Mouse (Mus musculus) MEL (cell line): Measurements from ENCODE around the gene Scaper. TPM values are rescaled to one million over a fixed set of nuclear protein-coding genes. Genes with fewer than 3 reads are reported as not detected.

ENCODE experiments used
- DNase-seq: peaks from one replicate; pipeline ENCODE4 v3.0.0; 2011; ENCODE audit warnings: low read depth, low spot score
- H3K27ac ChIP-seq: 2 replicates; pipeline ENCODE4 v1.5.1; 2012; ENCODE audit warnings: low read depth, mild to moderate bottlenecking, control low read depth, low read length, moderate library complexity; ENCODE audit not compliant: control insufficient read depth
- H3K27me3 ChIP-seq, 2 experiments: fragments of 150-350 bp in 1 of 2; sonication (generic) in 1 of 2; 2 replicates each; pipeline ENCODE4 v1.6.1; 2012; ENCODE audit warnings: low read length in 2 of 2, mild to moderate bottlenecking in 2 of 2, improper control_type of control experiment in 1 of 2, moderate library complexity in 1 of 2; ENCODE audit not compliant: insufficient read depth in 2 of 2, control insufficient read depth in 1 of 2
- H3K36me3 ChIP-seq, 2 experiments: 2 replicates each; pipeline ENCODE4 v1.6.1; 2012 to 2014; ENCODE audit warnings: low read length in 2 of 2, improper control_type of control experiment in 1 of 2, inconsistent platforms in 1 of 2, mild to moderate bottlenecking in 1 of 2; ENCODE audit not compliant: insufficient read depth in 2 of 2, control insufficient read depth in 1 of 2
- H3K4me1 ChIP-seq, 2 experiments: fragments of 150-350 bp in 1 of 2; sonication (generic) in 1 of 2; 2 replicates each; pipeline ENCODE4 v1.6.1; 2012; ENCODE audit warnings: low read length in 2 of 2, improper control_type of control experiment in 1 of 2, mild to moderate bottlenecking in 1 of 2; ENCODE audit not compliant: insufficient read depth in 2 of 2, control insufficient read depth in 1 of 2
- H3K4me3 ChIP-seq, 2 experiments: fragments of 150-350 bp in 1 of 2; sonication (generic) in 1 of 2; 2 replicates each; pipeline ENCODE4 v1.5.1; 2012; ENCODE audit warnings: low read depth in 2 of 2, low read length in 2 of 2, mild to moderate bottlenecking in 2 of 2, moderate library complexity in 2 of 2, control low read depth in 1 of 2, improper control_type of control experiment in 1 of 2; ENCODE audit not compliant: control insufficient read depth in 1 of 2, insufficient read depth in 1 of 2
- H3K79me2 ChIP-seq: 2 replicates; pipeline ENCODE4 v1.6.1; 2012; ENCODE audit warnings: mild to moderate bottlenecking, low read length, moderate library complexity; ENCODE audit not compliant: control insufficient read depth, poor library complexity, insufficient read depth
- H3K9ac ChIP-seq: 2 replicates; pipeline ENCODE4 v1.6.1; 2012; ENCODE audit warnings: low read depth, mild to moderate bottlenecking, control low read depth, low read length, moderate library complexity; ENCODE audit not compliant: control insufficient read depth, poor library complexity, severe bottlenecking
- H3K9me3 ChIP-seq: fragments of 150-350 bp; sonication (generic); replicated peaks from 2 replicates; pipeline ENCODE4 v1.6.1; 2012; ENCODE audit warnings: mild to moderate bottlenecking, low read length, improper control_type of control experiment, moderate library complexity; ENCODE audit not compliant: insufficient read depth
- BHLHE40 ChIP-seq: IDR thresholded peaks from 2 replicates; pipeline ENCODE4 v1.6.1; 2012; ENCODE audit warnings: low read depth, mild to moderate bottlenecking, inconsistent platforms, low read length, improper control_type of control experiment, borderline replicate concordance
- CTCF ChIP-seq, 3 experiments: IDR thresholded peaks in 2 of 3; conservative IDR thresholded peaks in 1 of 3; 2 replicates each; pipeline ENCODE4 v1.5.1; 2011 to 2012; ENCODE audit warnings: low read length in 3 of 3, low read depth in 2 of 3, mild to moderate bottlenecking in 2 of 3, improper control_type of control experiment in 1 of 3, inconsistent platforms in 1 of 3, mixed read lengths in 1 of 3, moderate library complexity in 1 of 3; ENCODE audit not compliant: control insufficient read depth in 1 of 3, insufficient read depth in 1 of 3, poor library complexity in 1 of 3, severe bottlenecking in 1 of 3
- E2F4 ChIP-seq: IDR thresholded peaks from 2 replicates; pipeline ENCODE4 v1.6.1; 2011; ENCODE audit warnings: low read depth, low read length, improper control_type of control experiment, borderline replicate concordance
- ETS1 ChIP-seq: IDR thresholded peaks from 2 replicates; pipeline ENCODE4 v1.6.1; 2012; ENCODE audit warnings: low read depth, mild to moderate bottlenecking, inconsistent platforms, low read length, improper control_type of control experiment, moderate library complexity
- GATA1 ChIP-seq: IDR thresholded peaks from 2 replicates; pipeline ENCODE4 v1.6.1; 2011; ENCODE audit warnings: low read depth, low read length, improper control_type of control experiment
- JUND ChIP-seq: IDR thresholded peaks from 2 replicates; pipeline ENCODE4 v1.6.1; 2011; ENCODE audit warnings: low read depth, mild to moderate bottlenecking, improper control_type of control experiment, low read length
- KAT2A ChIP-seq: conservative IDR thresholded peaks from 2 replicates; pipeline ENCODE4 v1.6.1; 2012; ENCODE audit warnings: low read depth, low read length, improper control_type of control experiment, inconsistent platforms
- MAX ChIP-seq: IDR thresholded peaks from 2 replicates; pipeline ENCODE4 v1.6.1; 2011; ENCODE audit warnings: low read length, improper control_type of control experiment
- MAZ ChIP-seq: IDR thresholded peaks from 2 replicates; pipeline ENCODE4 v1.6.1; 2012; ENCODE audit warnings: low read depth, mild to moderate bottlenecking, inconsistent platforms, low read length, improper control_type of control experiment
- MEF2A ChIP-seq: IDR thresholded peaks from 2 replicates; pipeline ENCODE4 v1.6.1; 2014; ENCODE audit warnings: low read depth, mild to moderate bottlenecking, inconsistent platforms, low read length, improper control_type of control experiment; ENCODE audit not compliant: poor library complexity, insufficient replicate concordance, severe bottlenecking; ENCODE audit errors: extremely low read depth
- MYC ChIP-seq: IDR thresholded peaks from 2 replicates; pipeline ENCODE4 v1.6.1; 2011; ENCODE audit warnings: low read depth, mild to moderate bottlenecking, low read length, improper control_type of control experiment, moderate library complexity
- NELFE ChIP-seq: IDR thresholded peaks from 2 replicates; pipeline ENCODE4 v1.6.1; 2011; ENCODE audit warnings: low read depth, low read length, improper control_type of control experiment
- NRF1 ChIP-seq: IDR thresholded peaks from 2 replicates; pipeline ENCODE4 v1.6.1; 2014; ENCODE audit warnings: low read depth, mild to moderate bottlenecking, inconsistent platforms, low read length, improper control_type of control experiment, moderate library complexity; ENCODE audit not compliant: poor library complexity, insufficient read depth, severe bottlenecking
- POLR2AphosphoS2 ChIP-seq: IDR thresholded peaks from 2 replicates; pipeline ENCODE4 v1.6.1; 2011; ENCODE audit warnings: low read length, improper control_type of control experiment
- RCOR1 ChIP-seq: IDR thresholded peaks from 2 replicates; pipeline ENCODE4 v1.6.1; 2012; ENCODE audit warnings: low read depth, mild to moderate bottlenecking, inconsistent platforms, low read length, improper control_type of control experiment
- SMC3 ChIP-seq: IDR thresholded peaks from 2 replicates; pipeline ENCODE4 v1.6.1; 2011; ENCODE audit warnings: low read depth, low read length, improper control_type of control experiment
- TAL1 ChIP-seq: IDR thresholded peaks from 2 replicates; pipeline ENCODE4 v1.6.1; 2012; ENCODE audit warnings: mild to moderate bottlenecking, inconsistent platforms, low read length, moderate library complexity, mixed read lengths
- TBP ChIP-seq: IDR thresholded peaks from 2 replicates; pipeline ENCODE4 v1.8.0; 2011; ENCODE audit warnings: low read depth, low read length, improper control_type of control experiment
- TCF12 ChIP-seq: IDR thresholded peaks from 2 replicates; pipeline ENCODE4 v1.6.1; 2014; ENCODE audit warnings: low read depth, mild to moderate bottlenecking, inconsistent platforms, low read length, improper control_type of control experiment, moderate library complexity
- ZC3H11A ChIP-seq: IDR thresholded peaks from 2 replicates; pipeline ENCODE4 v1.6.1; 2012; ENCODE audit warnings: low read depth, mild to moderate bottlenecking, inconsistent platforms, low read length, improper control_type of control experiment
- ZKSCAN1 ChIP-seq: IDR thresholded peaks from 2 replicates; pipeline ENCODE4 v1.6.1; 2012; ENCODE audit warnings: low read depth, mild to moderate bottlenecking, inconsistent platforms, low read length, improper control_type of control experiment, moderate library complexity
- ZMIZ1 ChIP-seq: IDR thresholded peaks from 2 replicates; pipeline ENCODE4 v1.6.1; 2012; ENCODE audit warnings: low read depth, mild to moderate bottlenecking, inconsistent platforms, low read length, improper control_type of control experiment, moderate library complexity
- polyA plus RNA-seq, 2 experiments: library from polyadenylated mRNA; stranded (reverse) in 1 of 2; unstranded in 1 of 2; fragments of >175 nt in 1 of 2; fragments of >200 nt in 1 of 2; gene quantifications; 2 replicates each; pipeline versions ENCODE4 v1.2.1 to v1.2.4; 2012; ENCODE audit warnings: low replicate concordance in 2 of 2, low read depth in 1 of 2; ENCODE audit not compliant: insufficient read length in 2 of 2, insufficient read depth in 1 of 2, missing spikeins in 1 of 2
- total RNA-seq: library from RNA; depleted of rRNA; stranded (reverse); fragments of 300-350 nt; gene quantifications from 2 replicates; pipeline ENCODE4 v1.2.3, GENCODE M21; 2012

Scaper gene
- total and polyA plus RNA-seq, 3 experiments: 3.9 to 4.1 TPM; not detected in 1

- Histone ChIP-seq H3K4me3 (no peak overlapping the region), H3K79me2 (no peaks in the 10 kb centered on the region), H3K9ac (no peak overlapping the region), H3K9me3 (no peaks in the 10 kb centered on the region), H3K27ac (no peak overlapping the region), H3K4me1 (no peaks in the 10 kb centered on the region), H3K27me3 (no peaks in the 10 kb centered on the region)
- DNase-seq: no peak
- TF ChIP-seq ZC3H11A: no peak
- TF ChIP-seq SMC3: no peak
- TF ChIP-seq KAT2A: no peak
- no peak for TF ChIP-seq NELFE
- no peak for TF ChIP-seq JUND
- TF ChIP-seq POLR2AphosphoS2: no peak
- no peak for TF ChIP-seq ETS1
- no peak for TF ChIP-seq MYC
- no peak for TF ChIP-seq TCF12
- TF ChIP-seq BHLHE40: no peak
- no peak for TF ChIP-seq TBP
- no peak for TF ChIP-seq RCOR1
- no peak for TF ChIP-seq ZMIZ1
- TF ChIP-seq E2F4: no peak
- no peak for TF ChIP-seq MAZ
- no peak for TF ChIP-seq ZKSCAN1
- TF ChIP-seq GATA1: no peak
- TF ChIP-seq NRF1: no peak
- no peak for TF ChIP-seq TAL1
- TF ChIP-seq, all 39 proteins: peak for 0
- no peaks in the 10 kb centered on the region for H3K36me3 ChIP-seq
Measured at GRCm38 (mm10) chr9:55568466-55569159, 369.3 kb downstream of the Scaper start.

- Histone ChIP-seq H3K4me1 (no peaks in the 10 kb centered on the region), H3K4me3 (no peak overlapping the region), H3K9ac (no peak overlapping the region), H3K9me3 (no peaks in the 10 kb centered on the region), H3K79me2 (no peaks in the 10 kb centered on the region), H3K27ac (no peak overlapping the region), H3K36me3 (no peaks in the 10 kb centered on the region), H3K27me3 (no peaks in the 10 kb centered on the region)
- TF ChIP-seq SMC3 (no peak), CTCF (IDR thresholded peaks at IDR 0.05 in 2 of 3, conservative IDR thresholded peaks at IDR 0.05 in 1 of 3; ENCODE audit: control insufficient read depth in 1 of 3, insufficient read depth in 1 of 3, low read depth in 2 of 3, low read length in 3 of 3, poor library complexity in 1 of 3, severe bottlenecking in 1 of 3) (no peak), MAX (no peak), MEF2A (no peak)
- no peak for DNase-seq
Measured at GRCm38 (mm10) chr9:55560960-55561359, 377.0 kb downstream of the Scaper start.
